10 mouse cellular contexts compared by ENCODE assay signal in genomic region chr11:98339679-98340287, GRCm38 (mm10). TPM values are rescaled to one million over a fixed set of nuclear protein-coding genes. Genes with fewer than 3 reads are reported as not detected.
DNase-seq lines count a peak whose midpoint lies in the region; ATAC-seq and TF ChIP-seq lines count a peak whose summit lies in the region.
"Had no signal": no experiment of that assay in that cellular context is flagged by ENCODE, and none has a peak within 500 bp of the region (broad histone marks: within the 10 kb centered on the region; RNA-seq: fewer than 3 reads in every experiment).

No protein-coding gene starts in this region.

- ATAC-seq in hindbrain, embryonic 14.5 days (ENCODE audit: low FRiP score) = no peak; the same call in 1 of the 2 replicates
- peak; percentile 19; the same call in 1 of the 2 replicates for ATAC-seq in neural tube, embryonic 13.5 days (ENCODE audit: low read depth)
- ATAC-seq: Patski had no signal

- H3K9ac ChIP-seq in hindbrain, embryonic 14.5 days = no peak overlapping the region
- peak overlapping the region; percentile 79 for H3K9ac ChIP-seq in neural tube, embryonic 13.5 days

- peaks cover 26% of the 10 kb centered on the region for H3K4me1 ChIP-seq in embryonic facial prominence, embryonic 10.5 days
- H3K4me1 ChIP-seq in hindbrain, embryonic 14.5 days (replicated peaks; ENCODE audit: control insufficient read depth, insufficient read depth, low read length) = peaks cover 17% of the 10 kb centered on the region; the same call in 1 of the 2 replicates
- peaks cover 55% of the 10 kb centered on the region for H3K4me1 ChIP-seq in neural tube, embryonic 13.5 days (replicated peaks)

- H3K36me3 ChIP-seq in embryonic facial prominence, embryonic 10.5 days (replicated peaks) = no peaks in the 10 kb centered on the region
- no peaks in the 10 kb centered on the region for H3K36me3 ChIP-seq in hindbrain, embryonic 14.5 days (replicated peaks; ENCODE audit: control insufficient read depth, insufficient read depth)
- H3K36me3 ChIP-seq in neural tube, embryonic 13.5 days = no peaks in the 10 kb centered on the region

- H3K27ac ChIP-seq in layer of hippocampus, adult 2 months = peak overlapping the region; percentile 99
- no peak overlapping the region for H3K27ac ChIP-seq in embryonic facial prominence, embryonic 10.5 days (replicated peaks)
- H3K27ac ChIP-seq in hindbrain, embryonic 14.5 days = peak overlapping the region; percentile 90
- peak overlapping the region; percentile 97 for H3K27ac ChIP-seq in neural tube, embryonic 13.5 days (replicated peaks)

- WGBS in embryonic facial prominence, embryonic 10.5 days = 7% methylated on average over 11 of the region's 11 CpGs
- WGBS in hindbrain, embryonic 14.5 days = 13% methylated on average over 11 of the region's 11 CpGs
- WGBS in neural tube, embryonic 13.5 days = 2% methylated on average over 11 of the region's 11 CpGs

- H3K9me3 ChIP-seq in embryonic facial prominence, embryonic 10.5 days = no peaks in the 10 kb centered on the region
- H3K9me3 ChIP-seq in hindbrain, embryonic 14.5 days (ENCODE audit: control insufficient read depth, low read length) = no peaks in the 10 kb centered on the region
- no peaks in the 10 kb centered on the region for H3K9me3 ChIP-seq in neural tube, embryonic 13.5 days

- peak overlapping the region; percentile 92 for H3K4me2 ChIP-seq in hindbrain, embryonic 14.5 days (replicated peaks)
- peak overlapping the region; percentile 82 for H3K4me2 ChIP-seq in neural tube, embryonic 13.5 days

- H3K27me3 ChIP-seq in embryonic facial prominence, embryonic 10.5 days (replicated peaks; ENCODE audit: low read depth, poor library complexity, severe bottlenecking) = peaks cover 99% of the 10 kb centered on the region
- H3K27me3 ChIP-seq in hindbrain, embryonic 14.5 days (ENCODE audit: control insufficient read depth, insufficient read depth, low read length) = peaks cover 69% of the 10 kb centered on the region
- peaks cover 88% of the 10 kb centered on the region for H3K27me3 ChIP-seq in neural tube, embryonic 13.5 days

- H3K4me3 ChIP-seq in layer of hippocampus, adult 2 months = peak overlapping the region; percentile 63
- H3K4me3 ChIP-seq in embryonic facial prominence, embryonic 10.5 days = peak overlapping the region; percentile 58; the same call in 1 of the 2 replicates
- H3K4me3 ChIP-seq in hindbrain, embryonic 14.5 days (replicated peaks; ENCODE audit: low read length) = peak overlapping the region; percentile 45; the same call in 1 of the 2 replicates
- peak overlapping the region; percentile 49 for H3K4me3 ChIP-seq in neural tube, embryonic 13.5 days

- DNase-seq in layer of hippocampus, adult 2 months (ENCODE audit: low spot score in 2 of 2) = no peak
- DNase-seq in layer of hippocampus, postnatal 10 days (ENCODE audit: low spot score in 2 of 2) = no peak
- no peak for DNase-seq in embryonic facial prominence, embryonic 10.5 days (ENCODE audit: low spot score)
- DNase-seq in hindbrain, embryonic 14.5 days (ENCODE audit: low spot score) = no peak
- DNase-seq in ovary, adult 18-20 months (ENCODE audit: low spot score) = no peak
- DNase-seq in left cerebral cortex, postnatal 14 days (ENCODE audit: low spot score in 2 of 2) = no peak
- DNase-seq in frontal cortex, postnatal 10 days (ENCODE audit: low spot score in 2 of 2) = no peak

- no peak for TF ChIP-seq CTCF in layer of hippocampus, adult 2 months (conservative IDR thresholded peaks at IDR 0.05)

- intact Hi-C loops in left cerebral cortex, postnatal 14 days (cut with DNase I) = loop anchor here (2.0 to 5.0 kb wide), 2 partner anchors 75 to 118 kb away; no protein-coding TSS in a partner anchor

RNA-seq across cellular contexts. Expression of gene Ppp1r1b, which starts 8.4 kb away (rescaled TPM):
- total RNA-seq in layer of hippocampus, adult 2 months (2021) = 10 to 100 TPM; 55.9 to 56.2 TPM
- 10 to 100 TPM; 17.5 to 24.1 TPM for total RNA-seq in layer of hippocampus, postnatal 10 days (2021)
- polyA plus RNA-seq in embryonic facial prominence, embryonic 10.5 days (2016; fragmentation: Nextera tagmentation; extraction: Ambion mirVana) = 0.26 and 0.30 TPM in 2 replicates
- 3.0 and 3.3 TPM in 2 replicates for polyA plus RNA-seq in hindbrain, embryonic 14.5 days (2014; fragmentation: Nextera tagmentation; extraction: Ambion mirVana)
- polyA plus RNA-seq in neural tube, embryonic 13.5 days (2015; fragmentation: Nextera tagmentation; extraction: Ambion mirVana) = 1.7 and 2.1 TPM in 2 replicates
- total RNA-seq in left cerebral cortex, postnatal 14 days (2021) = 100 to 1,000 TPM; 101 to 133 TPM
- total RNA-seq: common myeloid progenitor, adult 5-6 weeks had no signal

RNA-seq across cellular contexts. Expression of gene Neurod2, which starts 10.3 kb away (rescaled TPM):
- 100 to 1,000 TPM; 163 to 165 TPM for total RNA-seq in layer of hippocampus, adult 2 months (2021)
- total RNA-seq in layer of hippocampus, postnatal 10 days (2021) = 100 to 1,000 TPM; 114 to 118 TPM
- polyA plus RNA-seq in embryonic facial prominence, embryonic 10.5 days (2016; fragmentation: Nextera tagmentation; extraction: Ambion mirVana) = 0.08 TPM in 1 of 2 replicates, not detected in the other
- 21.7 and 25.5 TPM in 2 replicates for polyA plus RNA-seq in hindbrain, embryonic 14.5 days (2014; fragmentation: Nextera tagmentation; extraction: Ambion mirVana)
- polyA plus RNA-seq in neural tube, embryonic 13.5 days (2015; fragmentation: Nextera tagmentation; extraction: Ambion mirVana) = 26.4 and 27.0 TPM in 2 replicates
- total RNA-seq in left cerebral cortex, postnatal 14 days (2021) = 10 to 100 TPM; 65.9 to 67.1 TPM
- total RNA-seq: common myeloid progenitor, adult 5-6 weeks had no signal
- polyA plus RNA-seq: Patski had no signal

RNA-seq across cellular contexts. Expression of gene Stard3, which starts 18.4 kb away (rescaled TPM):
- total RNA-seq in layer of hippocampus, adult 2 months (2021) = 10 to 100 TPM; 32.9 to 35.5 TPM
- 10 to 100 TPM; 19.2 to 19.5 TPM for total RNA-seq in layer of hippocampus, postnatal 10 days (2021)
- 40.8 and 41.7 TPM in 2 replicates for polyA plus RNA-seq in embryonic facial prominence, embryonic 10.5 days (2016; fragmentation: Nextera tagmentation; extraction: Ambion mirVana)
- polyA plus RNA-seq in hindbrain, embryonic 14.5 days (2014; fragmentation: Nextera tagmentation; extraction: Ambion mirVana) = 33.9 and 36.8 TPM in 2 replicates
- polyA plus RNA-seq in neural tube, embryonic 13.5 days (2015; fragmentation: Nextera tagmentation; extraction: Ambion mirVana) = 39.7 and 41.1 TPM in 2 replicates
- total RNA-seq in left cerebral cortex, postnatal 14 days (2021) = 10 to 100 TPM; 24.9 to 27.2 TPM

RNA-seq across cellular contexts. Expression of gene Tcap, which starts 43.8 kb away (rescaled TPM):
- 1 to 10 TPM in 1 of 2 experiments, under 1 TPM in 1; 0.92 to 1.0 TPM for total RNA-seq in layer of hippocampus, adult 2 months (2021)
- 1 to 10 TPM; 1.4 to 1.6 TPM for total RNA-seq in layer of hippocampus, postnatal 10 days (2021)
- not detected in 2 replicates for polyA plus RNA-seq in embryonic facial prominence, embryonic 10.5 days (2016; fragmentation: Nextera tagmentation; extraction: Ambion mirVana)
- polyA plus RNA-seq in hindbrain, embryonic 14.5 days (2014; fragmentation: Nextera tagmentation; extraction: Ambion mirVana) = not detected in 2 replicates
- polyA plus RNA-seq in neural tube, embryonic 13.5 days (2015; fragmentation: Nextera tagmentation; extraction: Ambion mirVana) = 0.42 and 2.1 TPM in 2 replicates
- 10 to 100 TPM in 1 of 2 experiments, 1 to 10 TPM in 1; 8.8 to 13.1 TPM for total RNA-seq in left cerebral cortex, postnatal 14 days (2021)
- total RNA-seq: common myeloid progenitor, adult 5-6 weeks had no signal
- polyA plus RNA-seq: Patski had no signal

RNA-seq across cellular contexts. Expression of gene Pnmt, which starts 46.5 kb away (rescaled TPM):
- not detected for total RNA-seq in layer of hippocampus, adult 2 months (2021)
- not detected for total RNA-seq in layer of hippocampus, postnatal 10 days (2021)
- polyA plus RNA-seq in embryonic facial prominence, embryonic 10.5 days (2016; fragmentation: Nextera tagmentation; extraction: Ambion mirVana) = 0.17 and 0.30 TPM in 2 replicates
- 3.0 and 3.4 TPM in 2 replicates for polyA plus RNA-seq in hindbrain, embryonic 14.5 days (2014; fragmentation: Nextera tagmentation; extraction: Ambion mirVana)
- polyA plus RNA-seq in neural tube, embryonic 13.5 days (2015; fragmentation: Nextera tagmentation; extraction: Ambion mirVana) = 0.73 and 0.79 TPM in 2 replicates
- 1 to 10 TPM in 1 of 2 experiments, under 1 TPM in 1; 0.78 to 1.0 TPM for total RNA-seq in left cerebral cortex, postnatal 14 days (2021)
- total RNA-seq: common myeloid progenitor, adult 5-6 weeks had no signal
- polyA plus RNA-seq: Patski had no signal
